Mouse (Mus musculus): ENCODE results near the gene Pgm2.

- no peak for TF ChIP-seq POLR2A (IDR thresholded peaks at IDR 0.05; ENCODE audit: low read depth, low read length)
- TF ChIP-seq CTCF (IDR thresholded peaks at IDR 0.05; ENCODE audit: borderline replicate concordance, insufficient read depth, low read length), result peak; percentile 71
Measured at GRCm38 (mm10) chr5:64070081-64070673, 22.6 kb upstream of the Pgm2 start.

All from embryonic fibroblast, embryonic 13.5 days (primary cell).